Mouse (Mus musculus): ENCODE results near the gene Popdc3. TPM values are rescaled to one million over a fixed set of nuclear protein-coding genes. Genes with fewer than 3 reads are reported as not detected.

Popdc3 gene
- polyA plus RNA-seq, 1 experiment from 2014 or later, result 1.7 TPM

GRCm38 (mm10) chr10:45366987-45367705, 189.2 kb downstream of the Popdc3 start:
- 88% methylated on average over 17 of the region's 17 CpGs for WGBS
- Histone ChIP-seq H3K27me3 (no peaks in the 10 kb centered on the region), H3K4me2 (replicated peaks) (no peak overlapping the region), H3K9ac (no peak overlapping the region), H3K36me3 (peaks cover 6% of the 10 kb centered on the region; the same call in 1 of the 2 replicates), H3K9me3 (no peaks in the 10 kb centered on the region), H3K27ac (no peak overlapping the region), H3K4me1 (peaks cover 16% of the 10 kb centered on the region), H3K4me3 (no peak overlapping the region)
- no peak for ATAC-seq (ENCODE audit: low FRiP score, low read depth)

Other genes with a start within 250 kb of the Popdc3 start
- gene Prep, start 110.9 kb upstream of the Popdc3 start, polyA plus RNA-seq (2015; fragmentation: Nextera tagmentation; extraction: Ambion mirVana), result 25.5 and 25.6 TPM in 2 replicates
- gene Bves, start 157.7 kb downstream of the Popdc3 start, polyA plus RNA-seq (2015; fragmentation: Nextera tagmentation; extraction: Ambion mirVana), result 4.6 and 6.5 TPM in 2 replicates

Measured in limb, embryonic 13.5 days (tissue).